Mouse (Mus musculus): ENCODE data around the gene Poldip3.
"Not testable (repeated sequence)": the region's sequence is repeated elsewhere in the genome, so short reads cannot be mapped to it uniquely, and the experiment has no call there.

The Poldip3 gene

GRCm38 (mm10) chr15:83129530-83130231 is 19.5 kb downstream of the Poldip3 start:
- no peak for DNase-seq (ENCODE audit: low spot score in 2 of 2)

DNA sequence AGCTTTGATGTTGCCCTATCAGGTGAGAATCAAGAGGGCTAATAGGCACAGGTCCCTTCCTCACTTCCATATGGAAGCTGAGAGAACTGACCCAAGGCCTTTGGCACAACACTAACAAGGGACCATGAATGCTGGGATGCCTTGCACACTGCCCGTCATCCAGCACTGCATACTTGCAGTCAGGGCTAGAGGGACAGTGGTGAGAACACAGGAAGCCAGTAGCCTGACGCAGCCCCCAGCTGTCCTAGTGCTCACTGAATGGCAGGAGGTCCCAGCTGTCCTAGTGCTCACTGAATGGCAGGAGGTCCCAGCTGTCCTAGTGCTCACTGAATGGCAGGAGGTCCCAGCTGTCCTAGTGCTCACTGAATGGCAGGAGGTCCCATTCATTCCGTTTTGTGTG is 22.1 kb downstream of the Poldip3 start:
- DNase-seq (ENCODE audit: low spot score in 2 of 2): not testable (repeated sequence)

GRCm38 (mm10) chr15:83126582-83126981 is 22.6 kb downstream of the Poldip3 start:
- no peak for DNase-seq (ENCODE audit: low spot score in 2 of 2)

DNA sequence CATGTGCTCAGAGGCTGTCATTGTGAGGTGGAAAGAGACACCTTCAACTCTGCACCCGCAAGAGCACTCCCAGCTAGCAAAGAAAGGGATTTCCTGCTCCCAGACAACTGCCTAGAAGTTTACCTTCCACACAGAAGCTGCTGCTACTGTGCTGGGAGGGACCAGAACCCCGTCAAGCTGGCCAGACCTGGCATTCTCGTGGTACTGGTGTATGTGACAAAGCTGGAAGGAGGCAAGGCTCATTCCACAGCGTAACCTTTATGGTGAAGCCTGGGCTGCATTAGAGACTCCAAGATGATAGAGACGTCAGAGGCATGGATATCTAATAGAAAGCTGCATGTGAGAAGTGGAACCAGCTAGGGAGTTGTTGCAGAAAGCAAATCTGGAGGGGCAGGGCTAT is 24.6 kb downstream of the Poldip3 start:
- no peak for DNase-seq (ENCODE audit: low spot score in 2 of 2)

DNA sequence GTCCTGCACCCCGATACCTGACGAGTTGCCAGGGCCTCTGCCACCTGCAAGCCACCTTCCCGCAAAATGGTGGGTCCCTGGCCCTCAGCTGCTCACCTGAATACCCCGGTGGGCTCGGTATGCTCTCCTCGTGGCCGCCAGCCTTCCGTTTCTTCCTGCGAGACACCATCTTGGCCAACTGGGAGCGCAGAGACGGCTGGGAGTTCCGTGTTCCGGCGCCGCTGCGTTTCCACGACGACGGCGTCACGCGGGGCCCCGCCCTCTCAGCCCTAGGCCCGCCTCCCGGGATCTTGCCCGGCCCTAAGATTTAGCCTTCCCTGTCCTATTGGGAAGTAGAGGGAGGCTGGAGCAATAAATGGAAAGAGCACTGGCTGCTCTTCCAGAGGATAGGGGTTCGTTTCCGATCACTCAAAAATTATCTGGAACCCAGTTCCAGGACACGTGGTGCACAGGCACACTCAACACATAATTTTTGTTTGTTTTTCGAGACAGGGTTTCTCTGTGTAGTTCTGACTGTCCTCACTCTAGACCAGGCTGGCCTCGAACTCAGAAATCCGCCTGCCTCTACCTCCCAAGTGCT is 26.5 kb downstream of the Poldip3 start, which contains the start of gene Rrp7a:
Gene Rrp7a (minus strand): TSS at position 236 of the 580 bp plus-strand sequence.
- DNase-seq (ENCODE audit: low spot score in 2 of 2): peak; percentile 85 to 91

DNA sequence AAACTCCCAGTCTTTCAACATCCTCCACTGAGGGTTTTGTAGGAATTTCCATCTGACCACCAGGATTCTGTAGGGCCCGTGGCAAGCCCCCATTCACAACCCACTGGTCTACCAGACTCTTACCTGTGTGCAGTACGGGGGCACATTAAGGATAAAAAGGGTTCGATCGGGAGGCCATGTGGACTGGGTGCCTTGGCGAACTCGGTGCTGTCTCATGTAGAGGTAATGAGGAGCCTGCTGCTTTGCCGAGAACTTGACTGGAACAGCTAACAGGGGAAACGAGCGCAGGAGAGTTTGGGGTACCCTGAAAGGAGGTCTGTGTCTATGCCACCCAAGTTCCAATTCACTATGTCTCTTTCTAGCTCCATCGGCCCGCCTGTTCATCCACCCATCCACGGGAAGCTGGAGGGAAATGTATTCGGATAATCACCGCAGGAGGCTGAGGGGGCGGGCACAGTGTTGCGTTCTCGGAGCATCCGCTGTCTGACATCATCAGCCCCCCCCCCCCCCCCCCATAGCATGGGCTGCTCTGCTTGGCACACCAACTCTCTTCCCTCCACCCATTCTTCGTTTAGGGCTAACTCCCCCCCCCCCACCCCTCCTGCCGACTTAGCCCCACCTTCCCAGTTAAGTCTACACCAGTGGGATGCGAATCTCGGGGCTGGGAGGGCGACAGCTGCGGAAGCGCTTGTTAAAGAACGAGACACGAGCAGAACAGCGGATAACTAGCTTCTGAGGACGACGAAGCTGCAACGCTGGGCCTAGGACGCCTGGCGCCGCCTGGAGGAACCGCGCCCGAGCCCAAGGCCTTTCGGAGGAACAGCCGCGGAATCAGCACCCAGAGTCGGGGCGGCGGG is 27.2 kb downstream of the Poldip3 start:
- DNase-seq (ENCODE audit: low spot score in 2 of 2): peak in 1 of 2 experiments; percentile 66

- peak in 1 of 2 experiments; percentile 53 for DNase-seq (ENCODE audit: low spot score in 2 of 2)
Measured at GRCm38 (mm10) chr15:83118360-83118759, 30.8 kb downstream of the Poldip3 start.

DNA sequence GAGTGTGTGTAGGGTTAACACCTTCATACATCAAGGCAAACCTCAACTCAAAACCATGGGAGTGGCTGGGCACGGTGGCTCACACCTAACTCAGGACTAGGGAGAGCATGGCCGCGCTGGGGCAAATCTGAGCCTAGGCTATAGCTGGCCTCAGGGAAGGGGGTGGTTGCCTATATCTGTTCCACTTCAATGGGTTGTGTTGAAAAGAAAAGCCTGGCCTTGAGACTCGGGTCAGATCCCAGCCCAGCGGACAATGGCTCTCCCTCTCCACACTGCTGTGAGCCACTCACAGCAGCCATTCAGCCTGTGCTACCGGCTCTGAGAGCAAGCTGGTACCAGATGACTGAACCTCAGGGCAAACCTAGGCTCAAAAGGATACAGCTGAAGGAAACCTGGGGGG is 34.1 kb downstream of the Poldip3 start:
- no peak for DNase-seq (ENCODE audit: low spot score in 2 of 2)

DNA sequence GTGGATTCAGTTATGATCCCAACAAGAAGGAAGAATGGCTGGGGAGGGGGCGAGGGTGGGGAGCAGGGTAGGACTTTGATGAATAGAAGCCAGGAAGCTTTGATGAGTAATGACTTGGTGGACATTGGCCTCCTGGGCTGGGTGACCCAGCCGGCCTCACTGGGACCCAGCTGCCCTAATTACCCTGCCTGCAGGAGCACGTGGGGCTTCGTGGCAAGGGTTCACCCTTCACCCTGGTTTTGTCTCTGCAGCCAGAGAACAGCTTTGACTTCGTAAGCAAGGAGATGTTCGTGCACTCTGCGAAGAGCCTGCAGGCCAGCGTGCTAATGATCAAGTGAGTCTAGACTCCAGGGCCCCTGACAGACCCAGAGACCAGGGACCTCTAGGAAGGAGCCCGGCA is 35.1 kb downstream of the Poldip3 start:
- DNase-seq (ENCODE audit: low spot score in 2 of 2): no peak

- DNase-seq (ENCODE audit: low spot score in 2 of 2): peak in 1 of 2 experiments; percentile 64
Measured at GRCm38 (mm10) chr15:83112898-83113297, 36.3 kb downstream of the Poldip3 start.

DNA sequence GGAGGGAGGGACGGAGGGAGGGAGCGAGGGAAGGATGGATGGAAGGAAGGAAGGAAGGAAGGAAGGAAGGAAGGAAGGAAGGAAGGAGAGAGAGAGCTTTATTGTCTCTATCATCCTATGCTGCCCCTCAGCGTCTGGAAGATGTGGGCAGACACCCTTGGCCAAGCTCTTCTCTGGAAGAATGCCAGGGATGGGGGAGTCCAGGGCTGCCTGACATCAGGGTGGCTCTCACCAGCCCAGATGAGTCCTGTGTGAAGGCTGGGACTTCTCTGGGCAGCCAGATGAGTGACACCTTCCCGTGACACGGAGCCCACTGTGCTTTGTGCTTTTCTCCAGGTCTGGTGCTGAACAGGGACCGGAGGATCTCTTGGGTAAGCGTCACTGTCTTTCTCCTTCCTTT is 37.3 kb downstream of the Poldip3 start:
- no peak for DNase-seq (ENCODE audit: low spot score in 2 of 2)

GRCm38 (mm10) chr15:83111290-83111689 is 37.9 kb downstream of the Poldip3 start:
- DNase-seq (ENCODE audit: low spot score in 2 of 2): no peak

DNA sequence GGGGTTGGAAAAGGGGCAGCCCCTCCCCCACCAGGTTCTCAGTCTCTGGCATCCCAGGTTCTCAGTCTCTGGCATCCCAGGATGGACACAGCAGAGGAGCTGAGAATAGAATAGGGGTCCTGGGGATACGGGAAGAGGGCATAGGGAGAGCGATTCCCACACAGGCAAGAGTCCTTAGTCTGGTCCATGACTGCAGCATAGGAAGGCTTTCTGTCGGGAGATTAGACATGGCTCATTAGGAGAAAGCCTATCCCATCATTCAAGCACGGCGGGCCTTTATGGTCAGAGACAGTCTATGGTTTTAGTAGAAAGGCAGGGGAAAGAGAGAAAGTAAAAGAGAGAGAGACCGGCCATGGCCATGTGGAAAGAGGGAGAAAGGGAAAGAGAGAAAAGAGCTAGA is 41.4 kb downstream of the Poldip3 start:
- DNase-seq (ENCODE audit: low spot score in 2 of 2): no peak

DNA sequence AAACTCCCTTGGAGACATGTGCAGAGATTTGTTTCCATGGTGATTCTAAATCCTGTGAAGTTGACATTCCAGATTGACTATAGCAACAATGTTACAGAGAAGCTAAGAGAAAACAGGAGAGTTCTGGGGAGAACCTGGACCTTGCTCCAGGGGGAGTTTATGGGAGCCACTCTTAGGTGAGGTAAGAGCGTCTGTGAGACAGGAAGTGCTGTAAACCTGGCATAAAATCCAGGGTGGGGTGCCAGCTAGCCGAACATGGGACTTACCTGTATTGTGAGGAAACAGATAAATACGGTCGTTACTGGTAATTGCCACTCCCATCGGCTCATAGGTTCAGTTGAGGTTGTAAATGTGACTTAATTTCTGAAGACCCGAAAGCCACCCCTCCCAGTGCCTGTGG is 42.8 kb downstream of the Poldip3 start:
- DNase-seq (ENCODE audit: low spot score in 2 of 2): no peak

- no peak for DNase-seq (ENCODE audit: low spot score in 2 of 2)
Measured at GRCm38 (mm10) chr15:83103111-83103510, 46.1 kb downstream of the Poldip3 start.

GRCm38 (mm10) chr15:83100332-83100662 is 48.9 kb downstream of the Poldip3 start:
- DNase-seq (ENCODE audit: low spot score in 2 of 2): no peak

DNA sequence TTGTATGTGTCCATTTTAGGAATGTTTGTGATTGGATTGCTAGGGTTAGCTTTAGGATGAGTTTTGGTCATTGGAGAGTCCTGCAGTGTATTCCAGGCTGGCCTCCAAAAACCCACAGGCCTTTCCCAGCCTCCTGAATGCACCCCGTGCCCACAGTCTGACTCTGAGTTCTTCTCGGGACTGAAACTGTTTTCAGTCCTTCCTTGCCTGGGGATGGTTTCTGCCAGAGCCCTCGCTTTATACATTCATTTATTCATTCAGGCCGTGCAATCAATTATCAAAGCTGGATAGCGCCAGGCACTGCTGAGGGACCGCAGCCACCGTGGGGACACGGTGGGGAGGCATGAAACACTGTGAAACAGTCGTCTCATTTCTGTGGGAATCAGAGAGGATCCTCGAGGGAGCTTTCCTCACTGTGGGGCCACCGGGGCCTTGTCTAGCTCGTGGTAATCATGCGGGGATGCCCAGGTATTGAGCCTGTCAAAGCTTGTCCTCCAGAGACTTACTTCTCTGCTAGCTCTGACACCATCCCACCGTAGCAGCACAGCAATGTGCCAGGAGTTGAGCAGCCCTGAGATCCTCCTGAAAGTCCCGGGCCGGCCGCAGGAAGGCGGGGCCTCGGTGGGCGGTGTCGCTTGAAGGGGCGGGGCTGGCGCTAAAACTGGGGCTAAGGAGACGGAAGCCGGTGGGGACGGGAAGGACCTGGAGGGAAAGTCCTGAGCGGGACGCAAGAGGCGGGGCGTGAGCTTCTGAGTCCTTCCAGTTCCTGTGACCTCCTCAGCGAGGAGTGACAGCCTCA is 49.5 kb downstream of the Poldip3 start:
- DNase-seq (ENCODE audit: low spot score in 2 of 2): peak; percentile 65 to 68

DNA sequence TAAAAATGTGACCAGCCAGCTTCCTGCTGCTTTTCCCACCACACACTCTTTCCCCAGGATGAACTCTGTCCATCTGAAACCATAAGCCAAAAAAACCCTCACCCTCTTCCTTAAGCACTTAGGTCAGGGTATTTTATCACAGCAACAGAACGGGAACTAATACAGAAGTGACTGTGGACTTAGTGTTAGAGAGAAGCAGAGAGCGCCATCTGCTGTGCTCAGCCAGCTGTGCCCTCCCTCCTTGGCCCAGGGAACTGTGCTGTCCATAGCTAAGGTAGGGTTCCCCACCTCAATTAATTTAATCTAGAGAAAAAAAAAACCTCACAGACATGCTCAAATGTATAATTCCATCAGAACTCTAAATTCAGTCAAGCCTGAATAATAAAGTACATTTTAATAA is 53.2 kb downstream of the Poldip3 start:
- DNase-seq (ENCODE audit: low spot score in 2 of 2): no peak

GRCm38 (mm10) chr15:83093687-83094086 is 55.5 kb downstream of the Poldip3 start:
- no peak for DNase-seq (ENCODE audit: low spot score in 2 of 2)

- no peak for DNase-seq (ENCODE audit: low spot score in 2 of 2)
Measured at GRCm38 (mm10) chr15:83090874-83091273, 58.3 kb downstream of the Poldip3 start.

- no peak for DNase-seq (ENCODE audit: low spot score in 2 of 2)
Measured at GRCm38 (mm10) chr15:83089429-83089605, 59.9 kb downstream of the Poldip3 start, which contains the start of gene Serhl. Gene Serhl (plus strand): TSS chr15:83089506.
